Mouse (Mus musculus) MEL (cell line): ENCODE measurements at regions not wholly inside any gene's neighbourhood (a gene's known extent, or its start where the extent isn't known, plus 50 kb on each side); places are given as distances from the start of the nearest gene placed in this dataset.

Experiments used
- DNase-seq: peaks from one replicate; pipeline ENCODE4 v3.0.0; 2011; ENCODE audit warnings: low read depth, low spot score
- H3K27ac ChIP-seq: 2 replicates; pipeline ENCODE4 v1.5.1; 2012; ENCODE audit warnings: low read depth, mild to moderate bottlenecking, control low read depth, low read length, moderate library complexity; ENCODE audit not compliant: control insufficient read depth
- H3K27me3 ChIP-seq, 2 experiments: fragments of 150-350 bp in 1 of 2; sonication (generic) in 1 of 2; 2 replicates each; pipeline ENCODE4 v1.6.1; 2012; ENCODE audit warnings: low read length in 2 of 2, mild to moderate bottlenecking in 2 of 2, improper control_type of control experiment in 1 of 2, moderate library complexity in 1 of 2; ENCODE audit not compliant: insufficient read depth in 2 of 2, control insufficient read depth in 1 of 2
- H3K36me3 ChIP-seq, 2 experiments: 2 replicates each; pipeline ENCODE4 v1.6.1; 2012 to 2014; ENCODE audit warnings: low read length in 2 of 2, improper control_type of control experiment in 1 of 2, inconsistent platforms in 1 of 2, mild to moderate bottlenecking in 1 of 2; ENCODE audit not compliant: insufficient read depth in 2 of 2, control insufficient read depth in 1 of 2
- H3K4me1 ChIP-seq, 2 experiments: fragments of 150-350 bp in 1 of 2; sonication (generic) in 1 of 2; 2 replicates each; pipeline ENCODE4 v1.6.1; 2012; ENCODE audit warnings: low read length in 2 of 2, improper control_type of control experiment in 1 of 2, mild to moderate bottlenecking in 1 of 2; ENCODE audit not compliant: insufficient read depth in 2 of 2, control insufficient read depth in 1 of 2
- H3K4me3 ChIP-seq, 2 experiments: fragments of 150-350 bp in 1 of 2; sonication (generic) in 1 of 2; 2 replicates each; pipeline ENCODE4 v1.5.1; 2012; ENCODE audit warnings: low read depth in 2 of 2, low read length in 2 of 2, mild to moderate bottlenecking in 2 of 2, moderate library complexity in 2 of 2, control low read depth in 1 of 2, improper control_type of control experiment in 1 of 2; ENCODE audit not compliant: control insufficient read depth in 1 of 2, insufficient read depth in 1 of 2
- H3K79me2 ChIP-seq: 2 replicates; pipeline ENCODE4 v1.6.1; 2012; ENCODE audit warnings: mild to moderate bottlenecking, low read length, moderate library complexity; ENCODE audit not compliant: control insufficient read depth, poor library complexity, insufficient read depth
- H3K9ac ChIP-seq: 2 replicates; pipeline ENCODE4 v1.6.1; 2012; ENCODE audit warnings: low read depth, mild to moderate bottlenecking, control low read depth, low read length, moderate library complexity; ENCODE audit not compliant: control insufficient read depth, poor library complexity, severe bottlenecking
- H3K9me3 ChIP-seq: fragments of 150-350 bp; sonication (generic); replicated peaks from 2 replicates; pipeline ENCODE4 v1.6.1; 2012; ENCODE audit warnings: mild to moderate bottlenecking, low read length, improper control_type of control experiment, moderate library complexity; ENCODE audit not compliant: insufficient read depth
- CHD2 ChIP-seq: IDR thresholded peaks from 2 replicates; pipeline ENCODE4 v1.6.1; 2011; ENCODE audit warnings: low read length, improper control_type of control experiment
- CTCF ChIP-seq, 3 experiments: IDR thresholded peaks in 2 of 3; conservative IDR thresholded peaks in 1 of 3; 2 replicates each; pipeline ENCODE4 v1.5.1; 2011 to 2012; ENCODE audit warnings: low read length in 3 of 3, low read depth in 2 of 3, mild to moderate bottlenecking in 2 of 3, improper control_type of control experiment in 1 of 3, inconsistent platforms in 1 of 3, mixed read lengths in 1 of 3, moderate library complexity in 1 of 3; ENCODE audit not compliant: control insufficient read depth in 1 of 3, insufficient read depth in 1 of 3, poor library complexity in 1 of 3, severe bottlenecking in 1 of 3
- E2F4 ChIP-seq: IDR thresholded peaks from 2 replicates; pipeline ENCODE4 v1.6.1; 2011; ENCODE audit warnings: low read depth, low read length, improper control_type of control experiment, borderline replicate concordance
- GABPA ChIP-seq: IDR thresholded peaks from 2 replicates; pipeline ENCODE4 v1.6.1; 2012; ENCODE audit warnings: low read depth, mild to moderate bottlenecking, inconsistent platforms, low read length, improper control_type of control experiment, moderate library complexity
- JUND ChIP-seq: IDR thresholded peaks from 2 replicates; pipeline ENCODE4 v1.6.1; 2011; ENCODE audit warnings: low read depth, mild to moderate bottlenecking, improper control_type of control experiment, low read length
- KAT2A ChIP-seq: conservative IDR thresholded peaks from 2 replicates; pipeline ENCODE4 v1.6.1; 2012; ENCODE audit warnings: low read depth, low read length, improper control_type of control experiment, inconsistent platforms
- MAX ChIP-seq: IDR thresholded peaks from 2 replicates; pipeline ENCODE4 v1.6.1; 2011; ENCODE audit warnings: low read length, improper control_type of control experiment
- MXI1 ChIP-seq: IDR thresholded peaks from 2 replicates; pipeline ENCODE4 v1.6.1; 2011; ENCODE audit warnings: mild to moderate bottlenecking, low read depth, low read length, improper control_type of control experiment
- MYB ChIP-seq: IDR thresholded peaks from 2 replicates; pipeline ENCODE4 v1.6.1; 2011; ENCODE audit warnings: mild to moderate bottlenecking, low read depth, low read length, improper control_type of control experiment
- MYC ChIP-seq: IDR thresholded peaks from 2 replicates; pipeline ENCODE4 v1.6.1; 2011; ENCODE audit warnings: low read depth, mild to moderate bottlenecking, low read length, improper control_type of control experiment, moderate library complexity
- NELFE ChIP-seq: IDR thresholded peaks from 2 replicates; pipeline ENCODE4 v1.6.1; 2011; ENCODE audit warnings: low read depth, low read length, improper control_type of control experiment
- NRF1 ChIP-seq: IDR thresholded peaks from 2 replicates; pipeline ENCODE4 v1.6.1; 2014; ENCODE audit warnings: low read depth, mild to moderate bottlenecking, inconsistent platforms, low read length, improper control_type of control experiment, moderate library complexity; ENCODE audit not compliant: poor library complexity, insufficient read depth, severe bottlenecking
- POLR2AphosphoS2 ChIP-seq: IDR thresholded peaks from 2 replicates; pipeline ENCODE4 v1.6.1; 2011; ENCODE audit warnings: low read length, improper control_type of control experiment
- RAD21 ChIP-seq: IDR thresholded peaks from 2 replicates; pipeline ENCODE4 v1.6.1; 2011; ENCODE audit warnings: mild to moderate bottlenecking, low read depth, low read length, improper control_type of control experiment
- RCOR1 ChIP-seq: IDR thresholded peaks from 2 replicates; pipeline ENCODE4 v1.6.1; 2012; ENCODE audit warnings: low read depth, mild to moderate bottlenecking, inconsistent platforms, low read length, improper control_type of control experiment
- TCF12 ChIP-seq: IDR thresholded peaks from 2 replicates; pipeline ENCODE4 v1.6.1; 2014; ENCODE audit warnings: low read depth, mild to moderate bottlenecking, inconsistent platforms, low read length, improper control_type of control experiment, moderate library complexity
- UBTF ChIP-seq: IDR thresholded peaks from 2 replicates; pipeline ENCODE4 v1.6.1; 2012; ENCODE audit warnings: low read depth, mild to moderate bottlenecking, inconsistent platforms, low read length, improper control_type of control experiment, moderate library complexity, borderline replicate concordance; ENCODE audit not compliant: insufficient read depth
- USF2 ChIP-seq, 2 experiments: IDR thresholded peaks; 2 replicates each; pipeline ENCODE4 v1.6.1; 2011 to 2012; ENCODE audit warnings: improper control_type of control experiment in 2 of 2, low read length in 2 of 2, borderline replicate concordance in 1 of 2, inconsistent platforms in 1 of 2, low read depth in 1 of 2, mild to moderate bottlenecking in 1 of 2; ENCODE audit not compliant: insufficient read depth in 1 of 2
- ZKSCAN1 ChIP-seq: IDR thresholded peaks from 2 replicates; pipeline ENCODE4 v1.6.1; 2012; ENCODE audit warnings: low read depth, mild to moderate bottlenecking, inconsistent platforms, low read length, improper control_type of control experiment, moderate library complexity
- ZMIZ1 ChIP-seq: IDR thresholded peaks from 2 replicates; pipeline ENCODE4 v1.6.1; 2012; ENCODE audit warnings: low read depth, mild to moderate bottlenecking, inconsistent platforms, low read length, improper control_type of control experiment, moderate library complexity

GRCm38 (mm10) chrX:10833681-10834080, 118.9 kb downstream of the Mid1ip1 start:
- TF ChIP-seq RAD21: no peak
- no peak for TF ChIP-seq E2F4
- no peak for TF ChIP-seq TCF12
- TF ChIP-seq NELFE: no peak
- TF ChIP-seq CTCF (IDR thresholded peaks at IDR 0.05 in 2 of 3, conservative IDR thresholded peaks at IDR 0.05 in 1 of 3; ENCODE audit: control insufficient read depth in 1 of 3, insufficient read depth in 1 of 3, low read depth in 2 of 3, low read length in 3 of 3, poor library complexity in 1 of 3, severe bottlenecking in 1 of 3): no peak
- no peak for TF ChIP-seq MAX
- TF ChIP-seq RCOR1: no peak
- no peak for TF ChIP-seq GABPA
- TF ChIP-seq MYB: no peak
- no peak for TF ChIP-seq ZKSCAN1
- no peak for TF ChIP-seq NRF1
- no peak for TF ChIP-seq CHD2
- no peak for TF ChIP-seq KAT2A
- TF ChIP-seq MXI1: no peak
- no peak for TF ChIP-seq USF2 (IDR thresholded peaks at IDR 0.05; ENCODE audit: borderline replicate concordance in 1 of 2, insufficient read depth in 1 of 2, low read depth in 1 of 2, low read length in 2 of 2)
- TF ChIP-seq JUND: no peak
- no peak for TF ChIP-seq ZMIZ1
- TF ChIP-seq MYC: no peak
- TF ChIP-seq, all 39 proteins: peak for 0

GRCm38 (mm10) chrX:10857089-10857488, 142.3 kb downstream of the Mid1ip1 start:
- Histone ChIP-seq H3K9me3 (no peaks in the 10 kb centered on the region), H3K27ac (no peak overlapping the region), H3K4me3 (no peak overlapping the region), H3K9ac (no peak overlapping the region), H3K27me3 (no peaks in the 10 kb centered on the region), H3K79me2 (no peaks in the 10 kb centered on the region), H3K36me3 (no peaks in the 10 kb centered on the region), H3K4me1 (no peaks in the 10 kb centered on the region)
- DNase-seq: no peak
- TF ChIP-seq UBTF (no peak), MYB (no peak), POLR2AphosphoS2 (no peak), MXI1 (no peak), E2F4 (no peak)

More at GRCm38 (mm10) chrX:10833681-10834080, 118.9 kb downstream of the Mid1ip1 start:
- no peak overlapping the region for H3K9ac ChIP-seq
- H3K36me3 ChIP-seq: no peaks in the 10 kb centered on the region
- no peaks in the 10 kb centered on the region for H3K79me2 ChIP-seq
- H3K4me1 ChIP-seq: no peaks in the 10 kb centered on the region
- H3K27ac ChIP-seq: no peak overlapping the region
- H3K4me3 ChIP-seq: no peak overlapping the region
- H3K9me3 ChIP-seq: no peaks in the 10 kb centered on the region
- H3K27me3 ChIP-seq: no peaks in the 10 kb centered on the region; a peak in 1 of 4 replicates
- DNase-seq: no peak
